Mouse (Mus musculus): ENCODE measurements at regions not wholly inside any gene's neighbourhood (a gene's known extent, or its start where the extent isn't known, plus 50 kb on each side); places are given as distances from the start of the nearest gene placed in this dataset.

GRCm38 (mm10) chr1:78050231-78050630 is 146.7 kb downstream of the Pax3 start:
- Histone ChIP-seq H3K4me1 (replicated peaks) (no peaks in the 10 kb centered on the region), H3K27me3 (ENCODE audit: insufficient read depth, poor library complexity, severe bottlenecking) (no peaks in the 10 kb centered on the region), H3K9me3 (no peaks in the 10 kb centered on the region), H3K4me3 (no peak overlapping the region), H3K27ac (no peak overlapping the region), H3K36me3 (no peaks in the 10 kb centered on the region)
- no peak for DNase-seq (ENCODE audit: low spot score)
- 88% methylated on average over 3 of the region's 3 CpGs for WGBS

- H3K27ac ChIP-seq, result no peak overlapping the region
- no peak for DNase-seq (ENCODE audit: low spot score)
- no peaks in the 10 kb centered on the region for H3K4me1 ChIP-seq (replicated peaks)
- no peak overlapping the region for H3K4me3 ChIP-seq
- no peaks in the 10 kb centered on the region for H3K27me3 ChIP-seq (ENCODE audit: insufficient read depth, poor library complexity, severe bottlenecking)
- H3K9me3 ChIP-seq, result no peaks in the 10 kb centered on the region
- H3K36me3 ChIP-seq, result no peaks in the 10 kb centered on the region
- WGBS, result 82% methylated on average over 2 of the region's 2 CpGs
Measured at GRCm38 (mm10) chr1:78032336-78032735, 164.6 kb downstream of the Pax3 start.

- Histone ChIP-seq H3K36me3 (no peaks in the 10 kb centered on the region), H3K27me3 (ENCODE audit: insufficient read depth, poor library complexity, severe bottlenecking) (0 out of 2 replicates have a peak, but pooled peaks cover 5% of the 10 kb centered on the region), H3K4me3 (no peak overlapping the region), H3K27ac (no peak overlapping the region), H3K4me1 (replicated peaks) (peaks cover 3% of the 10 kb centered on the region), H3K9me3 (no peaks in the 10 kb centered on the region)
- DNase-seq (ENCODE audit: low spot score), result no peak
- WGBS, result 89% methylated on average over 6 of the region's 6 CpGs
Measured at GRCm38 (mm10) chr1:78021766-78022165, 175.2 kb downstream of the Pax3 start.

- H3K36me3 ChIP-seq, result no peaks in the 10 kb centered on the region
- H3K9me3 ChIP-seq, result no peaks in the 10 kb centered on the region
- no peak for DNase-seq (ENCODE audit: low spot score)
- H3K27ac ChIP-seq, result no peak overlapping the region
- 0 out of 2 replicates have a peak, but pooled peaks cover 5% of the 10 kb centered on the region for H3K27me3 ChIP-seq (ENCODE audit: insufficient read depth, poor library complexity, severe bottlenecking)
- no peak overlapping the region for H3K4me3 ChIP-seq
- 87% methylated on average over 6 of the region's 6 CpGs for WGBS
- peaks cover 6% of the 10 kb centered on the region for H3K4me1 ChIP-seq (replicated peaks)
Measured at GRCm38 (mm10) chr1:78021014-78021413, 175.9 kb downstream of the Pax3 start.

- Histone ChIP-seq H3K27me3 (ENCODE audit: insufficient read depth, poor library complexity, severe bottlenecking) (0 out of 2 replicates have a peak, but pooled peaks cover 2% of the 10 kb centered on the region), H3K27ac (no peak overlapping the region), H3K4me1 (replicated peaks) (peaks cover 12% of the 10 kb centered on the region), H3K36me3 (no peaks in the 10 kb centered on the region), H3K9me3 (no peaks in the 10 kb centered on the region), H3K4me3 (no peak overlapping the region)
- no peak for DNase-seq (ENCODE audit: low spot score)
- WGBS, result 88% methylated on average over 6 of the region's 6 CpGs
Measured at GRCm38 (mm10) chr1:78017949-78018617, 178.9 kb downstream of the Pax3 start.

- Histone ChIP-seq H3K27me3 (ENCODE audit: insufficient read depth, poor library complexity, severe bottlenecking) (0 out of 2 replicates have a peak, but pooled peaks cover 5% of the 10 kb centered on the region), H3K27ac (peak overlapping the region; percentile 66), H3K36me3 (no peaks in the 10 kb centered on the region), H3K4me3 (no peak overlapping the region), H3K4me1 (replicated peaks) (peaks cover 13% of the 10 kb centered on the region), H3K9me3 (no peaks in the 10 kb centered on the region)
- WGBS, result 39% methylated on average over 18 of the region's 18 CpGs
- peak; percentile 9 for DNase-seq (ENCODE audit: low spot score)
Measured at GRCm38 (mm10) chr1:78016541-78017267, 180.2 kb downstream of the Pax3 start.

GRCm38 (mm10) chr1:78015999-78016398 is 180.9 kb downstream of the Pax3 start:
- DNase-seq (ENCODE audit: low spot score), result no peak
- Histone ChIP-seq H3K9me3 (no peaks in the 10 kb centered on the region), H3K27me3 (ENCODE audit: insufficient read depth, poor library complexity, severe bottlenecking) (peaks cover 12% of the 10 kb centered on the region; the same call in 1 of the 2 replicates), H3K36me3 (no peaks in the 10 kb centered on the region), H3K27ac (no peak overlapping the region), H3K4me3 (no peak overlapping the region), H3K4me1 (replicated peaks) (peaks cover 13% of the 10 kb centered on the region)
- 41% methylated on average over 3 of the region's 3 CpGs for WGBS

GRCm38 (mm10) chr1:78013396-78013795 is 183.5 kb downstream of the Pax3 start:
- Histone ChIP-seq H3K27me3 (ENCODE audit: insufficient read depth, poor library complexity, severe bottlenecking) (peaks cover 17% of the 10 kb centered on the region; the same call in 1 of the 2 replicates), H3K27ac (no peak overlapping the region), H3K4me1 (replicated peaks) (peaks cover 18% of the 10 kb centered on the region), H3K36me3 (no peaks in the 10 kb centered on the region), H3K9me3 (no peaks in the 10 kb centered on the region), H3K4me3 (no peak overlapping the region)
- DNase-seq (ENCODE audit: low spot score), result peak; percentile 23
- 6% methylated on average over 3 of the region's 3 CpGs for whole genome bisulfite sequencing

- Histone ChIP-seq H3K27me3 (ENCODE audit: insufficient read depth, poor library complexity, severe bottlenecking) (peaks cover 25% of the 10 kb centered on the region; the same call in 1 of the 2 replicates), H3K4me3 (no peak overlapping the region), H3K27ac (no peak overlapping the region), H3K36me3 (no peaks in the 10 kb centered on the region), H3K4me1 (replicated peaks) (peaks cover 12% of the 10 kb centered on the region; the same call in 1 of the 2 replicates), H3K9me3 (no peaks in the 10 kb centered on the region)
- WGBS, result 42% methylated on average over 16 of the region's 16 CpGs
- peak; percentile 50 for DNase-seq (ENCODE audit: low spot score)
Measured at GRCm38 (mm10) chr1:78008811-78009410, 188.0 kb downstream of the Pax3 start.

- Histone ChIP-seq H3K4me1 (replicated peaks) (0 out of 2 replicates have a peak, but pooled peaks cover 4% of the 10 kb centered on the region), H3K9me3 (no peaks in the 10 kb centered on the region), H3K36me3 (no peaks in the 10 kb centered on the region), H3K27me3 (ENCODE audit: insufficient read depth, poor library complexity, severe bottlenecking) (peaks cover 12% of the 10 kb centered on the region), H3K4me3 (no peak overlapping the region), H3K27ac (no peak overlapping the region)
- whole genome bisulfite sequencing, result 96% methylated on average over 3 of the region's 3 CpGs
- DNase-seq (ENCODE audit: low spot score), result no peak
Measured at GRCm38 (mm10) chr1:78004376-78004775, 192.6 kb downstream of the Pax3 start.

GRCm38 (mm10) chr1:77998727-77999126 is 198.2 kb downstream of the Pax3 start:
- WGBS, result 88% methylated on average over 3 of the region's 3 CpGs
- H3K4me3 ChIP-seq, result no peak overlapping the region
- no peaks in the 10 kb centered on the region for H3K36me3 ChIP-seq
- no peaks in the 10 kb centered on the region; the same call in 1 of the 2 replicates for H3K27me3 ChIP-seq (ENCODE audit: insufficient read depth, poor library complexity, severe bottlenecking)
- H3K4me1 ChIP-seq (replicated peaks), result no peaks in the 10 kb centered on the region
- H3K27ac ChIP-seq, result no peak overlapping the region
- DNase-seq (ENCODE audit: low spot score), result no peak
- no peaks in the 10 kb centered on the region for H3K9me3 ChIP-seq

GRCm38 (mm10) chr1:77981528-77981927 is 215.4 kb downstream of the Pax3 start:
- H3K36me3 ChIP-seq, result no peaks in the 10 kb centered on the region
- 79% methylated on average over 4 of the region's 4 CpGs for WGBS
- H3K4me1 ChIP-seq (replicated peaks), result no peaks in the 10 kb centered on the region
- H3K27ac ChIP-seq, result no peak overlapping the region
- DNase-seq (ENCODE audit: low spot score), result no peak
- no peak overlapping the region for H3K4me3 ChIP-seq
- H3K27me3 ChIP-seq (ENCODE audit: insufficient read depth, poor library complexity, severe bottlenecking), result peaks cover 35% of the 10 kb centered on the region
- H3K9me3 ChIP-seq, result no peaks in the 10 kb centered on the region

GRCm38 (mm10) chr1:77978696-77979095 is 218.2 kb downstream of the Pax3 start:
- Histone ChIP-seq H3K9me3 (no peaks in the 10 kb centered on the region), H3K27ac (no peak overlapping the region), H3K4me1 (replicated peaks) (no peaks in the 10 kb centered on the region), H3K4me3 (no peak overlapping the region), H3K27me3 (ENCODE audit: insufficient read depth, poor library complexity, severe bottlenecking) (peaks cover 55% of the 10 kb centered on the region), H3K36me3 (no peaks in the 10 kb centered on the region)
- 8% methylated on average over 7 of the region's 7 CpGs for WGBS
- peak; percentile 75 for DNase-seq (ENCODE audit: low spot score)

Measured in hindbrain, embryonic 10.5 days (tissue).